Mouse (Mus musculus) heart, adult 2 months (tissue): ENCODE data around the gene Nudt11.

ENCODE experiments used
- CTCF ChIP-seq: fragments of 200-600 bp; IDR thresholded peaks from 2 replicates; pipeline ENCODE4 v1.8.1; 2022; ENCODE audit warnings: antibody characterized with exemption, mild to moderate bottlenecking, moderate library complexity
- EP300 ChIP-seq: fragments of 200-500 bp; IDR thresholded peaks from 2 replicates; pipeline ENCODE4 v1.6.1; 2011; ENCODE audit warnings: low read depth, low read length, control low read depth; ENCODE audit not compliant: insufficient read depth

GRCm38 (mm10) chrX:6061563-6061962 lies 14.3 kb downstream of the Nudt11 start:
- no peak for TF ChIP-seq CTCF
- TF ChIP-seq EP300, result no peak
